Mouse (Mus musculus): Measurements from ENCODE around the gene Etl4.

DNA sequence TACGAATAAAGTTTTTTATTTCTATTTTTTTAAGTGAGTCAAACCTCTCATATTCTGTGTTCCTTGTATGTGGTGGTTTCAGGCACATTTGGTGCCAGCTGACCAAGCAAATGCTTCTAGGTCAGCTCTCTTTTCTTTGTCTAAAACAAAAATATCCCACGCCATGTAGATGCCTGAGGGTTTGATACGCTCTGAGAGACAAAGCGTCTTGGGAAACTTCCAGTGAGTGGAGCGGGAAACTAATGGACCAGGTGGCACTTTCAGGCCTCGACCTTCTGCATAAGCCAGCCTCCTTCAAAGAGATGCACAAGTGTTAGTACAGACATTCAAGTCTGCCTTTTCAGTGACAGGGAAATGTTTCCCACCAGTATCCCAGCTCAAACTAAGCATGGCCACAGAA lies 426.6 kb downstream of the Etl4 start:
- TF ChIP-seq GATA1 (IDR thresholded peaks at IDR 0.05; ENCODE audit: low read length) (no peak), TAL1 (IDR thresholded peaks at IDR 0.05; ENCODE audit: low read length) (no peak)

Measured in erythroblast, embryonic 14.5 days (primary cell).